Mouse (Mus musculus) cerebellum, postnatal 14 days (tissue): ENCODE measurements around the gene 1700037H04Rik.
"Not testable (repeated sequence)": the region's sequence is repeated elsewhere in the genome, so short reads cannot be mapped to it uniquely, and the experiment has no call there.

Experiments
- DNase-seq, 2 experiments: peaks; one replicate each; pipeline ENCODE4 v3.0.0; 2021; ENCODE audit warnings: mixed read lengths in 2 of 2

1700037H04Rik gene

DNA sequence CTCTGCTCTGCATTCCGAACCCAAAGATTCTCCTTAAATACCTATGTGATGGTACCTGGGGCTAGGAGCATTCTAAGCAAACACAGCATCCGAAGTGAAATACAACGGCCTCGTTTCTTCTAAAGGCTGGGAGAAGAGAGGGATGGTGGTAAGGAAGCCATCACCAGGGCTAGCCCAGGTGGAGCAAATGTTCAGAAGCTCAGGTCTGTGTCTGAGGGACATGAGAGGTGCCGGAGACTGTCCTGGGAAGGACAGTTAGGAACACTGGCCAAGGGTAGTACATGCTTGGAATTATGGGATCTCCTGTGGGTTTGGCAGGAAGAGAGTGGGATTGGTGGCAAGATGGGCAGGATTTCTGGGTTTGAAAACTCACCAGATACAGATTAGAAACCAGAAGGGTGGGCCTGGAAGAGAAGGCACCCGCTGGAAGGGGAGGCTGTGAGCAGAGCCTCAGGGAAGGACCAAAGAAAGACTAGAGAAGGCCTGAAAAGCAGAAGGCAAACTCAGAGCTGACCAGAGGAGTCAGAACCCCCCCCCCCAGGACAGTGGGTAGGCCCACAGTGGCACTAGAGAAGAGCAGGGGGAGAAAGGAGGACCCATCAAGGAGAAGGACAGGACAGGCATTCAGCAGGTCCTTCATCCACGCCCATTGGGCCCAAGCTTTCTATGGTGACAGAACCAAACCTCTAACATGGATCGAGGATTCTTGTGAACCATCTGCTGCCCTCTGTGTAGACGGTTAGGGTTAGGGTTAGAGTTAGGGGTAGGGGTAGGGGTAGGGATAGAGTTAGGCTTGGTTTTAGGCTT, 34.5 kb downstream of the 1700037H04Rik start:
- DNase-seq: no peak

GRCm38 (mm10) chr2:131124166-131124565, 35.7 kb downstream of the 1700037H04Rik start:
- DNase-seq: no peak

- DNase-seq: no peak
Observed at GRCm38 (mm10) chr2:131118968-131119574, 40.8 kb downstream of the 1700037H04Rik start.

DNA sequence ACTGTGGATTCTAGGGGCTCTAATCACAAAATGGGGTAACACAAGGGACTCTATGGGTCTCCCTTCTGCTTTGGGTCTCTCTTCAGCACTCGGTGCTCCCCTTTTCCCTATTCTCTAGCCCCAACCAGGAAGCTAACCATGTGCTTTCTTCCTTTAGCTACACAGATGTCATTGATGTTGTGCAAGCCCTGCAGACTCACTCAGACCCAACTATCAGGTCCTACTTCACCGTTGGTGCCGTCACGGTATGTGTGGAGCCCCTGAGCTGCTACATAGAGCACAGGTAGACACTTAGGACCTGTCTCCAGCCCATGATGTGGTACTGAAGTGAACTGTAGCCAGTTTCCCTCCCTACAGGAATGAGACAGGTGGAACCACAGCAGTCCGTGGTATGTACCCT, 53.9 kb downstream of the 1700037H04Rik start:
- no peak for DNase-seq

DNA sequence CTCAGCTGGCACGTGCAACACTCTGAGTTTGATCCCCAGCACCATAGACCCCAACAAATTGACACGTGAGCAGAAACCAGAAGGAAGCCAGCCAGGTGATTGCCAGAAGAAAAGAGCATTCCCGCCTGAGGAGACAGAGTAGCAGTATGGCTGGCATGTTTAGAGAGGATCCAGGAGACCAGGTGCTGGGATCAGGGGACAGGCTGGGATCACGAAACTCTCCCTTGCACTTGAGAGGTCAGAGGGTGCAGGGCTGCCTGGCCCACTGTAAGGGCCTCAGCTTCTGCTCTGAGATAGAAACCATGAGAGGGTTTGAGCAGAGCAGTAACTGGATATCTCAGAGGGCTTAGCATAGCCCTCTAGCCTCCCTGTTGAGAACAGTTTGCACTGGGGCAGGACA, 54.8 kb downstream of the 1700037H04Rik start:
- not testable (repeated sequence) for DNase-seq

GRCm38 (mm10) chr2:131104021-131104420, 55.9 kb downstream of the 1700037H04Rik start:
- no peak for DNase-seq

DNA sequence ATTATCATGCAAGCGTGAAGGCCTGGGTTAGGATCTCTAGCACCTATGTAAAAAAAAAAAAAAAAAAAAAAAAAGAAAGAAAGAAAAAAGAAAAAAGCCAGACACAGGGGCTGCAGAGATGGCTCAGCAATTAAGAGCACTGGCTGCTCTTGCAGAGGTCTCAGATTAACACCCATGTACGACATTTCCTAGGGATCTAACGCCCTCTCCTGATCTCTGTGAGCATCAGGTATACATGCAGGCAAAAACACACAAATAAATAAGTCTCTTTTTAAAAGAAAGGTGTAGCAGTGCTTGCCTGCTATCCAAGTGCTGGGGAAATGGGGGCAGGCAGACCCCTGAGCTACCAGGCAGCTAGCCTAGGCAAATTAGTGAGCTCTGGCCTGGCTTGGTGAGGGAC, 58.4 kb downstream of the 1700037H04Rik start:
- DNase-seq: no peak

GRCm38 (mm10) chr2:131097087-131097486, 62.8 kb downstream of the 1700037H04Rik start:
- DNase-seq: no peak
